Mouse (Mus musculus): ENCODE data around the gene Taldo1.

- TF ChIP-seq CTCF (IDR thresholded peaks at IDR 0.05; ENCODE audit: insufficient read depth, low read depth, low read length) (no peak; the same call in 1 of the 2 replicates), POLR2A (IDR thresholded peaks at IDR 0.05; ENCODE audit: insufficient read depth, low read depth, low read length) (peak; percentile 85)
Observed at GRCm38 (mm10) chr7:141413809-141414584, 22.0 kb downstream of the Taldo1 start, which contains the start of gene Gatd1.
